Mouse (Mus musculus) lung, postnatal 0 days (tissue): Measurements from ENCODE around the gene Grm1.

Source experiments
- CTCF ChIP-seq: IDR thresholded peaks from 2 replicates; pipeline ENCODE4 v1.5.1; 2016; ENCODE audit warnings: antibody characterized with exemption, mild to moderate bottlenecking
- EP300 ChIP-seq: IDR thresholded peaks from 2 replicates; pipeline ENCODE4 v1.6.1; 2016; ENCODE audit warnings: antibody characterized with exemption, mild to moderate bottlenecking, control low read depth

GRCm38 (mm10) chr10:10866278-10866677 lies 215.9 kb downstream of the Grm1 start:
- TF ChIP-seq CTCF = no peak
- no peak for TF ChIP-seq EP300
